Mouse (Mus musculus) limb, embryonic 15.5 days (tissue): ENCODE data around the gene Aff3. TPM values are rescaled to one million over a fixed set of nuclear protein-coding genes. Genes with fewer than 3 reads are reported as not detected.

Experiments used
- ATAC-seq: fragments of 200-750 bp; cut with Nextera tagmentation; 2 replicates; pipeline ENCODE4 v1.8.0; 2017; ENCODE audit warnings: low read depth, moderate TSS enrichment; ENCODE audit not compliant: insufficient number of reproducible peaks, low FRiP score, low TSS enrichment
- H3K27ac ChIP-seq: fragments of 300-500 bp; sonication (generic); 2 replicates; pipeline ENCODE4 v1.5.1; 2015; ENCODE audit warnings: moderate library complexity, mild to moderate bottlenecking, inconsistent platforms
- H3K27me3 ChIP-seq: fragments of 300-500 bp; sonication (generic); 2 replicates; pipeline ENCODE4 v1.6.1; 2015; ENCODE audit warnings: inconsistent platforms
- H3K36me3 ChIP-seq: fragments of 300-500 bp; sonication (generic); 2 replicates; pipeline ENCODE4 v1.6.1; 2015; ENCODE audit warnings: inconsistent platforms
- H3K4me1 ChIP-seq: fragments of 300-500 bp; sonication (generic); 2 replicates; pipeline ENCODE4 v1.6.1; 2015; ENCODE audit warnings: inconsistent platforms
- H3K4me2 ChIP-seq: fragments of 300-500 bp; sonication (generic); 2 replicates; pipeline ENCODE4 v1.6.1; 2015; ENCODE audit warnings: mild to moderate bottlenecking, inconsistent platforms
- H3K4me3 ChIP-seq: fragments of 300-500 bp; sonication (generic); 2 replicates; pipeline ENCODE4 v1.5.1; 2015; ENCODE audit warnings: mild to moderate bottlenecking, inconsistent platforms
- H3K9ac ChIP-seq: fragments of 300-500 bp; sonication (generic); 2 replicates; pipeline ENCODE4 v1.6.1; 2015; ENCODE audit warnings: inconsistent platforms
- H3K9me3 ChIP-seq: fragments of 300-500 bp; sonication (generic); 2 replicates; pipeline ENCODE4 v1.6.1; 2016; ENCODE audit warnings: inconsistent platforms
- WGBS: fragments of 180-500 bp; shearing (Covaris S2); methylation state at CpG from one replicate; pipeline ENCODE4 v1.1.7; 2015; 5-methylcytosine and 5-hydroxymethylcytosine counted together
- polyA plus RNA-seq: library from polyadenylated mRNA; unstranded; fragments of >200 nt; fragmentation: Nextera tagmentation; extraction: Ambion mirVana; gene quantifications from 2 replicates; pipeline ENCODE4 v1.2.1, GENCODE M21; 2015

Gene Aff3
- polyA plus RNA-seq, 1 experiment from 2014 or later: 12.0 TPM

DNA sequence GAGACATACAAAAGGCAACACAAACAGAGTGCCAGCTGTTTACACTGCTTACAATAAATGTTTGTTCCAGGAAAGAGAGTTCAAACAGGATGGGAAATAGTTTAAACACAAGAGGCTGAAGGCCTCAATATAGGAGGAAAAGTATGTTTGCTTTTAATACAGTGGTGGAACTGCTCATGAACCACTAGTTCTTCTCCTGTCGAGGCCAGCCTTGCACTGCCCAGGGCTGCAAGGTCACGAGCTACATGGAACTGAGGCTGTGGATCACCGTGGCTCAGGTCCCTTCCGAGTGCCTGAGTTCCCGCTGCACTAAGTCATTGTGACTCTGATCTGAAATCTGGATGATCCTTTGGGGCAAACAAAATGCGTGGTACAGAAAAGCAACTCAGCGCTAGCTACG, 73.6 kb downstream of the Aff3 start:
- Histone ChIP-seq H3K4me2 (no peak overlapping the region), H3K4me3 (no peak overlapping the region), H3K27ac (no peak overlapping the region), H3K27me3 (no peaks in the 10 kb centered on the region), H3K9me3 (no peaks in the 10 kb centered on the region), H3K36me3 (no peaks in the 10 kb centered on the region), H3K4me1 (no peaks in the 10 kb centered on the region; the same call in 1 of the 2 replicates), H3K9ac (no peak overlapping the region)
- WGBS: 83% methylated on average over 8 of the region's 8 CpGs
- no peak for ATAC-seq

- 63% methylated on average over 6 of the region's 6 CpGs for WGBS
- Histone ChIP-seq H3K9ac (no peak overlapping the region), H3K36me3 (no peaks in the 10 kb centered on the region), H3K27ac (no peak overlapping the region), H3K27me3 (no peaks in the 10 kb centered on the region), H3K9me3 (no peaks in the 10 kb centered on the region), H3K4me2 (no peak overlapping the region), H3K4me3 (no peak overlapping the region), H3K4me1 (no peaks in the 10 kb centered on the region; the same call in 1 of the 2 replicates)
- ATAC-seq: no peak
Measured at GRCm38 (mm10) chr1:38588741-38589140, 76.0 kb downstream of the Aff3 start.

DNA sequence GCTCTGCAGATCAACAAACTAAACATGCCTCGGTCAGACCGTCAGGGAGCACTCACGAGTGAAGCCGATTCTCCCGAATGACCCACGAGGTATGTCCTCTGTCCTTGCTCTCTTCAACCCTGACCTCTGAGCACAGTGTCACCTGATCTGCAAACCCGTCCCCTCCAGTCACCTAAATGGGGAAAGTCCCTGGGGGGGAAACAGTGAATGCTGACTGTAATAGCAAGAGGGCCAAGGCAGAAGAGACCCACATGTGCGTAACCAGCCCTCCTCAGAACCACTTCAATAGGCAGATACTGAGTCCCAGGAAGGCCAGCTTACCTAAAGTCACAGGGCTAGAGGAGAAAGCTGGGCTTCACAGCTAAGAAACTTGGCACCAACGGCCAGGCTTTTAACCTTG, 82.4 kb downstream of the Aff3 start:
- no peak overlapping the region for H3K27ac ChIP-seq
- H3K4me2 ChIP-seq: no peak overlapping the region
- no peaks in the 10 kb centered on the region for H3K27me3 ChIP-seq
- H3K9me3 ChIP-seq: no peaks in the 10 kb centered on the region
- 78% methylated on average over 9 of the region's 9 CpGs for WGBS
- ATAC-seq: no peak
- peaks cover 2% of the 10 kb centered on the region; the same call in 1 of the 2 replicates for H3K4me1 ChIP-seq
- H3K4me3 ChIP-seq: no peak overlapping the region
- H3K36me3 ChIP-seq: no peaks in the 10 kb centered on the region
- no peak overlapping the region for H3K9ac ChIP-seq

DNA sequence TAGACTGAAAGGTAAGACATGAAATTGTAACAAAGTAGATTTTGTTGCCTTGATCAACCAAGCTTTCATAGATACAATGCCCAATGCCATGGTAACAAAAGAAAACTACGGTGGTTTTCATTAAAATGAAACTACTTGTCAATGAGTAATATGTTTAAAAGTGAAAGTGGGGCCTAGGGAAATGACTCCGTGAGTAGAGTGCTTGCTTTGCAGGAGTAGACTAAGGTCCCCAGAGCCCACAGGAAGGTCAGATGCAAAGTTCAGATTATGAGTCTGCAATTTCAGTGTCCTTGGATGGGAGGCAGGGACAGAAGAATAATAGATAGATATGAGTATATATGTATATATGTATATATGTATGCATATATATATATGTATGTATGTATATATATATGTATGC, 84.2 kb downstream of the Aff3 start:
- no peak overlapping the region for H3K9ac ChIP-seq
- no peaks in the 10 kb centered on the region for H3K9me3 ChIP-seq
- no peak overlapping the region for H3K27ac ChIP-seq
- no peak overlapping the region for H3K4me3 ChIP-seq
- H3K36me3 ChIP-seq: no peaks in the 10 kb centered on the region
- no peak for ATAC-seq
- 84% methylated on average over 2 of the region's 2 CpGs for WGBS
- no peak overlapping the region for H3K4me2 ChIP-seq
- peaks cover 2% of the 10 kb centered on the region; the same call in 1 of the 2 replicates for H3K4me1 ChIP-seq
- no peaks in the 10 kb centered on the region for H3K27me3 ChIP-seq

DNA sequence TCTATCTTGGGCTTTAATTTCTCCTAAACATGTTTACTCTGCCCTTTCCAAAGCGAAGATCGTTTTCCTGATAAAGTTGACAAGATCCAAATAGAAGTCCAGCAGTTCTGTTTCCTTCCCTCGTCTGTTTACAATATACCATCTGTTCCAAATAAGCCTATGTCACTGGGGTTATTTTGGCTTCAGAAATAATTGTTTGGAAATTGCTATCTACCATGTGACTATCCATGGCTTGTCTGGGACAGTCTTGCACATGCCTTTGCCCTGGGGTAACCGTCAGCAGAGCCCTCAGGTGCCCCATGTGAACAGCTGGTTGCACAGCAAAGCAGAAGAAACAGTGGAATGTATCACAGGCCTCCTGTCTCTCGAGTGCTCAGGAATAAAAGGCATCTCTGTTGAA, 86.4 kb downstream of the Aff3 start:
- Histone ChIP-seq H3K27me3 (no peaks in the 10 kb centered on the region), H3K4me2 (no peak overlapping the region), H3K4me3 (no peak overlapping the region), H3K9me3 (no peaks in the 10 kb centered on the region), H3K36me3 (no peaks in the 10 kb centered on the region), H3K27ac (no peak overlapping the region), H3K9ac (no peak overlapping the region), H3K4me1 (peaks cover 2% of the 10 kb centered on the region; the same call in 1 of the 2 replicates)
- ATAC-seq: no peak
- 49% methylated on average over 5 of the region's 5 CpGs for WGBS

- Histone ChIP-seq H3K4me2 (no peak overlapping the region), H3K9me3 (no peaks in the 10 kb centered on the region), H3K27me3 (no peaks in the 10 kb centered on the region), H3K36me3 (no peaks in the 10 kb centered on the region), H3K4me3 (no peak overlapping the region), H3K4me1 (peaks cover 7% of the 10 kb centered on the region; the same call in 1 of the 2 replicates), H3K9ac (no peak overlapping the region), H3K27ac (no peak overlapping the region)
- 72% methylated on average over 3 of the region's 3 CpGs for WGBS
- ATAC-seq: no peak
Measured at GRCm38 (mm10) chr1:38567791-38568190, 97.0 kb downstream of the Aff3 start.

GRCm38 (mm10) chr1:38566101-38566678, 98.6 kb downstream of the Aff3 start:
- Histone ChIP-seq H3K36me3 (no peaks in the 10 kb centered on the region), H3K27ac (no peak overlapping the region), H3K9ac (no peak overlapping the region), H3K9me3 (no peaks in the 10 kb centered on the region), H3K4me2 (no peak overlapping the region), H3K4me1 (peaks cover 10% of the 10 kb centered on the region; the same call in 1 of the 2 replicates), H3K4me3 (no peak overlapping the region), H3K27me3 (no peaks in the 10 kb centered on the region)
- WGBS: 52% methylated on average over 9 of the region's 9 CpGs
- no peak for ATAC-seq

- no peaks in the 10 kb centered on the region for H3K9me3 ChIP-seq
- peaks cover 17% of the 10 kb centered on the region; the same call in 1 of the 2 replicates for H3K4me1 ChIP-seq
- no peak overlapping the region for H3K4me3 ChIP-seq
- no peak overlapping the region for H3K27ac ChIP-seq
- H3K27me3 ChIP-seq: no peaks in the 10 kb centered on the region
- no peak overlapping the region for H3K4me2 ChIP-seq
- no peaks in the 10 kb centered on the region for H3K36me3 ChIP-seq
- no peak for ATAC-seq
- no peak overlapping the region for H3K9ac ChIP-seq
- WGBS: 50% methylated on average over 7 of the region's 7 CpGs
Measured at GRCm38 (mm10) chr1:38565295-38565777, 99.4 kb downstream of the Aff3 start.

- Histone ChIP-seq H3K27ac (no peak overlapping the region), H3K4me2 (no peak overlapping the region), H3K9ac (no peak overlapping the region), H3K36me3 (no peaks in the 10 kb centered on the region), H3K4me1 (peaks cover 17% of the 10 kb centered on the region; the same call in 1 of the 2 replicates), H3K27me3 (no peaks in the 10 kb centered on the region), H3K4me3 (no peak overlapping the region), H3K9me3 (no peaks in the 10 kb centered on the region)
- 46% methylated on average over 11 of the region's 11 CpGs for WGBS
- no peak for ATAC-seq
Measured at GRCm38 (mm10) chr1:38562397-38563199, 102.2 kb downstream of the Aff3 start.

DNA sequence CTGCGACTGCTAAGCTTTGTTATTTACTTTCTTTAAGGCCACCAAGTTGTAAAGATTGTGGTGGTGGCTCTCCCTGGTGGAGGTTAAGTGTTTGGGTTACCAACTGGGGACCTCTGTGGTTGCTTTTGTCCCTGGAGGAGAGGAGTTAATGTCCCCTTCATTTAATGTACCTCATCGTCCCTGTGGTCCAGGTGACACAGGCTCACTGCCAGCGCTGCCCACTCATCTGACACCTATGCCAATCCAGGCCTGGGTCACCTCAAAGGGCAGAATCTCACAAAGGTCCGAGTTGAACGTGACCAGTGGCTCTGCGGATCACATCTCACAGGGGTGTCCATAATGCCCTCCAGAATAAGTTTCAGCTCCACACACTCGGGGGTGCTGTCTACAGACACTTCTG, 103.4 kb downstream of the Aff3 start:
- no peak for ATAC-seq
- Histone ChIP-seq H3K4me2 (no peak overlapping the region), H3K4me3 (no peak overlapping the region), H3K27ac (no peak overlapping the region), H3K4me1 (peaks cover 17% of the 10 kb centered on the region; the same call in 1 of the 2 replicates), H3K9ac (no peak overlapping the region), H3K36me3 (no peaks in the 10 kb centered on the region), H3K9me3 (no peaks in the 10 kb centered on the region), H3K27me3 (no peaks in the 10 kb centered on the region)
- WGBS: 80% methylated on average over 7 of the region's 7 CpGs

DNA sequence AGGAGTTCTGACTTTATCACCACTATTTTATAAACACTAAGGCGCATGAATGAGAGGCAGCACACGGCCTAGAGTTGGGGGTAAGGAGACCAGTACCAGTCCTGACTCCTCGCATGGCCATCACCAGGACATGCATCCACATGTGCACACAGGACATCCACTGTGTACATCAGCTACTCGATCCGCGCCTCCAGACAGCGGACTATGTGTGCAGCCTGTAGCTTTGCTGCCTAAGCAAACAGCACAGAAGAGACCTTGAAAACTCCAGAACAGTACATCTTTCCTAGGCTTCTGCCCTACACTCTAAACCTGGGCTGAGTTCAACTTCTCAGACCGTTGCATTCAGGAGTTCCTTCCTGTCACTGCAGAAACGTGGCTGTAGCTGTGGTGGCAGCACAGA, 104.1 kb downstream of the Aff3 start:
- ATAC-seq: no peak
- Histone ChIP-seq H3K4me3 (no peak overlapping the region), H3K27ac (no peak overlapping the region), H3K36me3 (no peaks in the 10 kb centered on the region), H3K4me1 (peaks cover 13% of the 10 kb centered on the region; the same call in 1 of the 2 replicates), H3K9me3 (no peaks in the 10 kb centered on the region), H3K27me3 (no peaks in the 10 kb centered on the region), H3K9ac (no peak overlapping the region), H3K4me2 (no peak overlapping the region)
- WGBS: 81% methylated on average over 9 of the region's 9 CpGs

GRCm38 (mm10) chr1:38557615-38558014, 107.1 kb downstream of the Aff3 start:
- 82% methylated on average over 8 of the region's 8 CpGs for WGBS
- Histone ChIP-seq H3K9me3 (no peaks in the 10 kb centered on the region), H3K4me2 (no peak overlapping the region), H3K36me3 (no peaks in the 10 kb centered on the region), H3K4me3 (no peak overlapping the region), H3K27me3 (no peaks in the 10 kb centered on the region), H3K9ac (no peak overlapping the region), H3K4me1 (peaks cover 10% of the 10 kb centered on the region; the same call in 1 of the 2 replicates), H3K27ac (no peak overlapping the region)
- no peak for ATAC-seq
